Mouse (Mus musculus) adrenal gland, adult 8-10 months (tissue): ENCODE data around the gene Gja5. TPM values are rescaled to one million over a fixed set of nuclear protein-coding genes. Genes with fewer than 3 reads are reported as not detected.
A peak's percentile ranks its signal among the peaks of the same experiment; 100 is the strongest.

Experiments
- DNase-seq: peaks from one replicate; pipeline ENCODE4 v3.0.0; 2022
- total RNA-seq, 4 experiments: library from RNA; stranded (reverse); gene quantifications; 2 replicates each; pipeline ENCODE4 v1.2.4; 2022

Gja5 gene
- total RNA-seq, 4 experiments from 2014 or later, result 1.0 to 2.6 (median 1.3) TPM

GRCm38 (mm10) chr3:96937606-96938005 is 33.1 kb downstream of the Gja5 start:
- DNase-seq, result no peak

GRCm38 (mm10) chr3:96938738-96939137 is 34.2 kb downstream of the Gja5 start:
- DNase-seq, result peak; percentile 61

- no peak for DNase-seq
Measured at GRCm38 (mm10) chr3:96942706-96943105, 38.2 kb downstream of the Gja5 start.

GRCm38 (mm10) chr3:96953489-96954233 is 49.2 kb downstream of the Gja5 start:
- DNase-seq, result no peak

GRCm38 (mm10) chr3:96960597-96960996 is 56.1 kb downstream of the Gja5 start:
- no peak for DNase-seq

- DNase-seq, result no peak
Measured at GRCm38 (mm10) chr3:96963088-96964034, 58.9 kb downstream of the Gja5 start.

GRCm38 (mm10) chr3:96970986-96971385 is 66.5 kb downstream of the Gja5 start:
- DNase-seq, result no peak

- no peak for DNase-seq
Measured at GRCm38 (mm10) chr3:96974467-96974866, 70.0 kb downstream of the Gja5 start.

- no peak for DNase-seq
Measured at GRCm38 (mm10) chr3:96975628-96976027, 71.1 kb downstream of the Gja5 start.

- no peak for DNase-seq
Measured at GRCm38 (mm10) chr3:96977507-96977906, 73.0 kb downstream of the Gja5 start.

- DNase-seq, result no peak
Measured at GRCm38 (mm10) chr3:96978469-96978868, 74.0 kb downstream of the Gja5 start.

GRCm38 (mm10) chr3:96979020-96979419 is 74.5 kb downstream of the Gja5 start:
- no peak for DNase-seq

- no peak for DNase-seq
Measured at GRCm38 (mm10) chr3:96981833-96982232, 77.3 kb downstream of the Gja5 start.

GRCm38 (mm10) chr3:96982666-96983065 is 78.2 kb downstream of the Gja5 start:
- no peak for DNase-seq

GRCm38 (mm10) chr3:96992526-96992925 is 88.0 kb downstream of the Gja5 start:
- DNase-seq, result no peak

GRCm38 (mm10) chr3:96997770-96998169 is 93.3 kb downstream of the Gja5 start:
- DNase-seq, result no peak

GRCm38 (mm10) chr3:97003111-97003510 is 98.6 kb downstream of the Gja5 start:
- no peak for DNase-seq

- no peak for DNase-seq
Measured at GRCm38 (mm10) chr3:97004509-97004908, 100.0 kb downstream of the Gja5 start.

- DNase-seq, result no peak
Measured at GRCm38 (mm10) chr3:97007010-97007448, 102.5 kb downstream of the Gja5 start.

- DNase-seq, result peak; percentile 11
Measured at GRCm38 (mm10) chr3:97025226-97025625, 120.7 kb downstream of the Gja5 start.

- DNase-seq, result no peak
Measured at GRCm38 (mm10) chr3:97032053-97032496, 127.6 kb downstream of the Gja5 start.

GRCm38 (mm10) chr3:97035558-97035957 is 131.1 kb downstream of the Gja5 start:
- DNase-seq, result no peak

- DNase-seq, result no peak
Measured at GRCm38 (mm10) chr3:97037119-97037518, 132.6 kb downstream of the Gja5 start.
